Mouse (Mus musculus) frontal cortex, postnatal 36 days (tissue): ENCODE measurements around the gene Fbrsl1.

Source experiments
- DNase-seq, 2 experiments: peaks; one replicate each; pipeline ENCODE4 v3.0.0; 2022; ENCODE audit warnings: low spot score in 2 of 2

Gene Fbrsl1

DNA sequence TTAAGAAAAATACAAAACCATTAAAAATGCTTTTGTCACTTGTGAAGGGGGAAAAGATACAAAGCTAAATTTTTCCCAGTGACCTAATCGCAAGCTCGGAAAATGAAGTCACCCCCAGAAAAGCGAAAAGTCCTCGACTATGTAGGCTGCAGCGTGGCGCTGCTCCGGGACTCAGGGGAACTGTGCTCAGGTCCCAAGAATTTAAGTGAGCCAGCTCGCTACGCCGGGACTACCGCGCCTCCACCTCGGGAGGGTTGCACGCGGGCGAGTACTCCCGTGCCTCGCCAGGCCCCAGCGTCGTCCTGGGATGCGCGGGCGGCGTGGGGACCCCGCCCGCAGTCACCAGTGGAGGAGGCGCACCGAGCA is 85.5 kb downstream of the Fbrsl1 start:
- DNase-seq: no peak

GRCm38 (mm10) chr5:110361465-110361864 is 86.8 kb downstream of the Fbrsl1 start:
- DNase-seq: no peak

- peak; percentile 86 to 88 for DNase-seq
These were observed 90.6 kb downstream of the Fbrsl1 start for GRCm38 (mm10) chr5:110357531-110358179.

DNA sequence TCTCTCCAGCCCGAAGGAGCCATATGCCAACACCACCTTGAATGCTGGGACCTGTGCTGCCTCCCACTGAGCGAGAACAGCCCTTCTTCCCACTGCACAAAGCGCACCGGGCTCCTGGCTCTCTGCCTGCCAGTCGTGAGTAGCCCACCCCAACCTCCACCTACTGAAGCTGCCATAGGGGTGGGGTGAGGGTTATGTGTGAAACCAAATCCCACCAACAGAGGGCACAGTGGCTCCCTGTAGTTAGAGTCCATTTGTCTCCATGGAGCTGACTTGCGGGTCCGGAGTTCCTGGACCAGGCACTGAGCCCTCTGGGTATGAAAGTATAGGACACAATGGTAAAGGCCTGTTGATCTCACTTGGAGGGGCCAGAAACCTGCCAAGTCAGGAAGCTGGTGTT is 93.6 kb downstream of the Fbrsl1 start:
- DNase-seq: peak in 1 of 2 experiments; percentile 25

DNA sequence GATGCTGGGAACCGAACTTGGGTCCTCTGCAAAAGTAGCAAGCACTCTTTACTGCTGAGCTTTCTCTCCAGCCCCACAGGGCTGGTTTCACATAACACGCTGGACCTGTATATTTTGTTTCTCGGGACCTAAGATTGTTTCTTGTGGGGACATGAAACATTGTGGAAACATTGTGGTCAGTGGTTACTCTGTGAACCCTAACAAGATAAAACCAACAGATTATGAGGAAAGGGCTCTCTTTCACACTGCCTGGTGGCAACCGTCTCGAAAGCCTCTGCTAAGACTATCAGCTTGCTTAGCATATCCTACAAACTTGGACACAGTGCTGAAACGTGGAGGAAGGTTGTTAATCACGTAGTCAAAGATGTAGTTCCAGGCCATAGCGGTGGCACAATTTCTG is 101.3 kb downstream of the Fbrsl1 start:
- DNase-seq: no peak

DNA sequence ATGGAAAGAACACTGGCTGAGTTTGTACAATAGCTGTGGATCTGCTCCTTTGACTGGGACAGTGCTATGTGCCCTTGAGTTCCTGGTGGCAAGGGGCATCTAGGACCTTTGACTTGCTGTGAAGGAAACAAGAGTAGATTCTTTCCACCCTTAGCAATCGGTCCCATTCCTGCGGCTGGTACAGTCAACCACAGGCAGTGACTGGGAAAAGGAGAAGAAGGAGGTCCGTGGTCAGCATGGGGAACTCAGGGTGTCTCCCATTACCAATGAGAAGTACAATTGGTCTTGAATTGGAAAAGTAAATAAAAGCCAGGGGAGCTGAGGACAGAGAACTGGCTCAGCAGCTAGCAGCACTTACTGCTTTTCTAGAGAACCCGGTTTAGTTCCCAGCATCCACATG is 102.8 kb downstream of the Fbrsl1 start:
- DNase-seq: no peak

- no peak for DNase-seq
These were observed 103.8 kb downstream of the Fbrsl1 start, which contains the start of gene Lrcol1 for GRCm38 (mm10) chr5:110344524-110344923. TSS of gene Lrcol1 (plus strand) at chr5:110344730.

DNA sequence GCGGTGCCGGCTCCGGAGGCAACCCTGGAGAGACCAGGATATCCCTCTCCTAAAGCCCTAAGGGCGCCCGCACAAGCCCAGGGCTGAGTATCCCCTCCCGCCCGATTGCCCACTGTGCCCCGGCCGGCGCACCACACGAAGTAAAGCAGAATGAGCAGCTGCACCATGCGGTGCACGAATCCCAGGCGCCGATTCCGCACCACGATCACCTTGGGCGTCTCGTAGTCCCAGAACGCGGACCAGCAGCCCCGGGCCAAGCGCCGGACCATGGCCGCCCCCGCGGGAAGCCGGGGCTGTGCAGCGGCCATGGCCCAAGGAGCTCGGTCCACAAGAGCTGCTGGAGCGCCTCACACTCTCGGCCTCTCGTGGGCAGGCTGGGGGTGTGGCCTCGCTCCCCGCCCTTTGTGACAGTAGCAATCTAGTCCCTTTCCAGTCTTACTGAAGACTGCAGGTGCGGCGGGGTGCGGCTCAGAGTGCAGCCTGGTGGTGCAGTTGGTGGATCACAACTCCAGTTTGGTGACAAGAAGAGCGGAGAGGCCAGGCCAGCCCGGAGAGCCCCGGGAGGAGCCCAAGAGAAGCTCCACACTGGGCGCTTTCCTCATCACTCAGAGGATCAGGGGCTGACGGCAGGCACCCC is 105.5 kb downstream of the Fbrsl1 start, which contains the start of gene P2rx2:
TSS of gene P2rx2 (minus strand) at position 565 of the 637 bp plus-strand sequence.
- DNase-seq: no peak

- no peak for DNase-seq
These were observed 109.5 kb downstream of the Fbrsl1 start for GRCm38 (mm10) chr5:110338792-110339191.

DNA sequence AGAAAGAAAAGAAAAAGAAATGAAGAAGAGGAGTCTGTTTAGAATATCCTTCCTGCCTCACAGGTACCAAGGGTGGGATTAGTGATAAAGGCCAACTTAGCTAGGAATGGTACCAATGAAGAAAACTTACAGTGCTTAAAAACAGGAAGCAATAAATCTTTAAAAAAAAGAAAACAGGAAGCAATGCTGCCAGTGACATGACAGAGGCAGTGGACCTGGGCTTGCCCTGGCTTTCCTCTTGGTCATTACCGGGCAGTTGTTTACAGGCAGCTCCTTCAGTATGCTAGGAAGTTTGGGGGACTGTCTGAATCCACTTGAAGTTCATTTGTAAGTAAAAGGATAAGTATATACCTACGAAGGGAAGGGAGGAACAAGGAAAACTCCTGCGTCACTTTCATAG is 117.8 kb downstream of the Fbrsl1 start:
- no peak for DNase-seq

DNA sequence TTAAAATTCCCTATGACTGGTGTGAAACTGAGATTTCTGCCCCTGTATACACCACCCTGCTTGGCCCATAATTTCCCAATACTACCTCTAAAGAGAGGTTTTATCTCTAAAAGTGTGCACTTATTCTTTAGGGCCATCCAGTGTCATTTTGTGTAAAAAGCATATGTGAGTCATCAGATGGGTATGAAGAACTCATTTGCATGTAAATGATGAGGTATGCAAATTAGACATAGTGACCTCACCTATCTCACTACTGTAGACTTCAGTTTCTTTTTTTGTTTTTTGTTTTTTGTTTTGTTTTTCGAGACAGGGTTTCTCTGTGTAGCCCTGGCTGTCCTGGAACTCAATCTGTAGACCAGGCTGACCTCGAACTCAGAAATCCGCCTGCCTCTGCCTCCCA is 135.2 kb downstream of the Fbrsl1 start:
- no peak for DNase-seq
